Mouse (Mus musculus): ENCODE results near the gene Exosc2.

DNA sequence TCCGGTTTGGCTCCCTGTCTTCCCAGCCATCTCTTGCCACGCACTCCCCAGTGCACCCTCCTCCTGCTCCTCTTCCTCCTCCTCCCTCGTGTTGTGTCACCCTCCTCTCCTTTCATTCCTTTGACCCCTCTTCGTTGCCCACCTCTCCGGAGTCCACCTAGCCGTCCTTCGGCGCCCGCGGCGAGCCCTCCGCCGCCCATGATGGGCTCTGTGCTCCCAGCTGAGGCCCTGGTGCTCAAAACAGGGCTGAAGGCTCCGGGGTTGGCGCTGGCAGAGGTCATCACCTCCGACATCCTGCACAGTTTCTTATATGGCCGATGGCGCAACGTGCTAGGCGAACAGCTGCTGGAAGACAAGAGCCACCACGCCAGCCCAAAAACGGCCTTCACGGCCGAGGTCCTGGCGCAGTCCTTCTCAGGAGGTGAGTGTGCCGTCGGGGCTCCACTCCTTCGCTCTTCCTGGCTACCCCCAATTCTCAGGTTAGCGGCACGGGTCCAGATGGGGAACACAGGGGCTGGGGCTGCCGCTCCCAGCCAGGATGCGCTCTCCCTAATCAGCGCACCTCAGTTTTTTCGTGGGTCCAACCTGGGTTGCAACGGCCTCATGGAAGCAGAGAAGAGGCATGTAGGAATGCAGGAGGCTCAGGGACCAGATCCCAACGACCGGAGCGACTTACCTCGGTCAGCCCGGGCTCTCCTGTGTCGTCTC is 30.5 kb upstream of the Exosc2 start, which contains the start of gene Prdm12:
- TF ChIP-seq POLR2A (IDR thresholded peaks at IDR 0.05; ENCODE audit: control insufficient read depth in 1 of 2, insufficient read depth in 1 of 2, low read depth in 1 of 2, low read length in 2 of 2, poor library complexity in 1 of 2) (no peak), NELFE (IDR thresholded peaks at IDR 0.05; ENCODE audit: low read depth, low read length) (no peak), E2F4 (IDR thresholded peaks at IDR 0.05; ENCODE audit: borderline replicate concordance, low read depth, low read length) (no peak), CTCF (IDR thresholded peaks at IDR 0.05 in 2 of 3, conservative IDR thresholded peaks at IDR 0.05 in 1 of 3; ENCODE audit: control insufficient read depth in 1 of 3, insufficient read depth in 1 of 3, low read depth in 2 of 3, low read length in 3 of 3, poor library complexity in 1 of 3, severe bottlenecking in 1 of 3) (no peak), GABPA (IDR thresholded peaks at IDR 0.05; ENCODE audit: low read depth, low read length) (no peak), MAX (IDR thresholded peaks at IDR 0.05; ENCODE audit: low read length) (no peak), EP300 (IDR thresholded peaks at IDR 0.05; ENCODE audit: low read depth in 1 of 2, low read length in 2 of 2) (no peak)

All from MEL (cell line).